26 mouse cellular contexts compared by ENCODE assay signal in genomic region chr16:97655800-97656199, GRCm38 (mm10). TPM values are rescaled to one million over a fixed set of nuclear protein-coding genes. Genes with fewer than 3 reads are reported as not detected.
DNase-seq lines count a peak whose midpoint lies in the region; ATAC-seq lines count a peak whose summit lies in the region.
"Had no signal": no experiment of that assay in that cellular context is flagged by ENCODE, and none has a peak within 500 bp of the region (broad histone marks: within the 10 kb centered on the region; RNA-seq: fewer than 3 reads in every experiment).

No protein-coding gene starts in this region.

- no peak overlapping the region for H3K27ac ChIP-seq in kidney, embryonic 14.5 days (ENCODE audit: low read depth, low read length)
- H3K27ac ChIP-seq in heart, embryonic 12.5 days (ENCODE audit: poor library complexity, severe bottlenecking) = no peak overlapping the region
- H3K27ac ChIP-seq: embryonic facial prominence, embryonic 15.5 days; gastrocnemius, adult 2 months; heart, embryonic 13.5 days; hindbrain, embryonic 14.5 days; intestine, embryonic 15.5 days; macrophage; midbrain, embryonic 12.5 days; neural tube, embryonic 13.5 days had no signal

- peaks cover 5% of the 10 kb centered on the region for H3K4me1 ChIP-seq in kidney, embryonic 14.5 days (ENCODE audit: control insufficient read depth, insufficient read depth, low read length)
- peaks cover 10% of the 10 kb centered on the region for H3K4me1 ChIP-seq in heart, embryonic 12.5 days (replicated peaks)
- H3K4me1 ChIP-seq: embryonic facial prominence, embryonic 15.5 days; heart, embryonic 13.5 days; intestine, embryonic 15.5 days had no signal

- H3K27me3 ChIP-seq in kidney, embryonic 14.5 days (ENCODE audit: control insufficient read depth, insufficient read depth, low read length) = no peaks in the 10 kb centered on the region
- no peaks in the 10 kb centered on the region for H3K27me3 ChIP-seq in heart, embryonic 12.5 days (replicated peaks)
- H3K27me3 ChIP-seq: embryonic facial prominence, embryonic 15.5 days; intestine, embryonic 15.5 days; neural tube, embryonic 13.5 days had no signal

- WGBS in kidney, embryonic 14.5 days = 89% methylated on average over 2 of the region's 2 CpGs
- 65% methylated on average over 2 of the region's 2 CpGs for WGBS in heart, embryonic 12.5 days

- no peaks in the 10 kb centered on the region for H3K36me3 ChIP-seq in kidney, embryonic 14.5 days (ENCODE audit: control insufficient read depth, insufficient read depth, low read length)
- no peaks in the 10 kb centered on the region for H3K36me3 ChIP-seq in heart, embryonic 12.5 days
- H3K36me3 ChIP-seq: embryonic facial prominence, embryonic 15.5 days; heart, embryonic 13.5 days; intestine, embryonic 15.5 days; midbrain, embryonic 12.5 days; neural tube, embryonic 13.5 days had no signal

- no peak overlapping the region for H3K4me2 ChIP-seq in kidney, embryonic 14.5 days (replicated peaks; ENCODE audit: low read depth, low read length)
- no peak overlapping the region for H3K4me2 ChIP-seq in heart, embryonic 12.5 days
- H3K4me2 ChIP-seq: embryonic facial prominence, embryonic 15.5 days; heart, embryonic 13.5 days; hindbrain, embryonic 14.5 days; intestine, embryonic 15.5 days; liver, embryonic 11.5 days; midbrain, embryonic 12.5 days; neural tube, embryonic 13.5 days had no signal

- no peak overlapping the region for H3K9ac ChIP-seq in kidney, embryonic 14.5 days (ENCODE audit: low read depth, low read length)
- no peak overlapping the region for H3K9ac ChIP-seq in heart, embryonic 12.5 days
- H3K9ac ChIP-seq: embryonic facial prominence, embryonic 15.5 days; heart, embryonic 13.5 days; hindbrain, embryonic 14.5 days; intestine, embryonic 15.5 days; midbrain, embryonic 12.5 days; neural tube, embryonic 13.5 days had no signal

- ATAC-seq in kidney, embryonic 14.5 days (ENCODE audit: low FRiP score, low TSS enrichment) = no peak
- ATAC-seq in cerebellum, adult (ENCODE audit: insufficient number of reproducible peaks, low FRiP score, low TSS enrichment) = no peak
- no peak for ATAC-seq in heart, embryonic 12.5 days (ENCODE audit: insufficient number of reproducible peaks, low FRiP score)
- ATAC-seq: intestine, embryonic 15.5 days had no signal

- intact Hi-C loops in left cerebral cortex, postnatal 25 days (cut with DNase I) = no loop called here

- H3K9me3 ChIP-seq in kidney, embryonic 14.5 days (ENCODE audit: control insufficient read depth, low read length) = no peaks in the 10 kb centered on the region
- no peaks in the 10 kb centered on the region for H3K9me3 ChIP-seq in heart, embryonic 12.5 days (replicated peaks)
- H3K9me3 ChIP-seq: embryonic facial prominence, embryonic 15.5 days; heart, embryonic 13.5 days; intestine, embryonic 15.5 days; midbrain, embryonic 12.5 days; neural tube, embryonic 13.5 days had no signal

- H3K4me3 ChIP-seq in kidney, embryonic 14.5 days (ENCODE audit: low read length) = no peak overlapping the region
- H3K4me3 ChIP-seq in heart, embryonic 12.5 days = no peak overlapping the region
- H3K4me3 ChIP-seq: embryonic facial prominence, embryonic 15.5 days; gastrocnemius, adult 2 months; heart, embryonic 13.5 days; intestine, embryonic 15.5 days; midbrain, embryonic 12.5 days; neural tube, embryonic 13.5 days had no signal

- DNase-seq in kidney, adult 18-20 months = peak; percentile 57
- peak; percentile 57 to 80 for DNase-seq in kidney, adult 8-10 months
- peak; percentile 67 to 73 for DNase-seq in kidney, postnatal 36 days
- DNase-seq in lung, postnatal 14 days = peak; percentile 20
- no peak for DNase-seq in left cerebral cortex, postnatal 25 days (ENCODE audit: low spot score in 2 of 2)
- DNase-seq: B cell, adult 2 months; cerebellum, adult 18-20 months; cerebellum, postnatal 36 days; gastrocnemius, adult 2 months; heart, adult 11 months; left cerebral cortex, postnatal 4 days; thymus, postnatal 4 days had no signal

RNA-seq across cellular contexts. Expression of gene Tmprss2, which starts 44.8 kb away (rescaled TPM):
- 10.6 and 21.2 TPM in 2 replicates for polyA plus RNA-seq in kidney, embryonic 14.5 days (2014; fragmentation: Nextera tagmentation; extraction: Ambion mirVana)
- not detected for total RNA-seq in left cerebral cortex, postnatal 25 days (2021)
- polyA plus RNA-seq in heart, embryonic 12.5 days (2016; fragmentation: Nextera tagmentation; extraction: Ambion mirVana) = 0.15 and 0.46 TPM in 2 replicates
- total RNA-seq: adrenal gland, postnatal 36 days; heart, postnatal 25 days; layer of hippocampus, adult 8-10 months; left cerebral cortex, postnatal 4 days had no signal
- polyA plus RNA-seq: hindbrain, embryonic 14.5 days; macrophage; neural tube, embryonic 13.5 days had no signal

Comparison
In these comparisons a context has a peak if more than half of its experiments do, and no peak if none do; other contexts are left out.
1. DNase-seq: peak in kidney, adult 18-20 months (single experiment), kidney, adult 8-10 months (2 of 2), kidney, postnatal 36 days (2 of 2) and lung, postnatal 14 days (single experiment); none in left cerebral cortex, postnatal 25 days (0 of 2).